Mouse (Mus musculus): ENCODE measurements around the gene Tfap2e.

Tfap2e gene

DNA sequence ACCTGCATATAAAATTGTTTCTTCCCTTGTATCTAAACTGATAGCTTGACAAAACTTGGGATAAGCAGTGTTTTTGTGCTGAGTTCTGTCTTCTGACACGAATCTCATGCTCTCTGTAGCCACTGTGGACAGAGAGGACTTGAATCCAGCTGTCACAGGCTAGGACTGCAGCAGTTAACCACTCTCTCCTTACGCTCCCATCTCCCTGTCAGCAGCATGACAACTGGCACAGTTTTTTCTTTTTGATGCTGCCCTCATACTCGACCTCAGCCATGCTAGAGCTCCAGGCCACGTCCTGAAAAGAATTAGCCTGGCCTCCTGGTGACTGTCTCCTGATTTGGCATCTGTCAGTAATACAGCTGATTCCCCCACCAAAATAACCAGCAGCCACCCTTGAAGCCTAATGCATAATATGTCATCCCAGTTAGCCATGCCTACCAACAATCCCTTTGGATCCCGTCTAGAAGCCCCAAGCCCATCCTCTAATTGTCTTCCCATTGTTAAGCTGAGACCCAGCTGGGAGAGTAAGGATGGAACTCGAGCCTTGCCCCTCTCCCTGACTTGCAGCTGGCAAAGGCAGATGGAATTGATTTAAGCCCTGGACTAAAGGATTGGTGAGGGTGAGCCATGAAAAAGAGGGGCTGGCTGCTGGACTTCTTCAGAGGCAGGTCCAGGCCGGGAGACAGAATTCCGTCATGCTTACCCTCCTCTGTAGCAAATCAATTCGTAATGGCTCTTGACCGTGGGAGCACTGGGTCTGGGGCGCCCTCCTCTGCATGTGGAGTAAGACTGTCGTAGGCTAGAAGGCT, 29.2 kb downstream of the Tfap2e start:
- DNase-seq (ENCODE audit: low read depth, low spot score): no peak

DNA sequence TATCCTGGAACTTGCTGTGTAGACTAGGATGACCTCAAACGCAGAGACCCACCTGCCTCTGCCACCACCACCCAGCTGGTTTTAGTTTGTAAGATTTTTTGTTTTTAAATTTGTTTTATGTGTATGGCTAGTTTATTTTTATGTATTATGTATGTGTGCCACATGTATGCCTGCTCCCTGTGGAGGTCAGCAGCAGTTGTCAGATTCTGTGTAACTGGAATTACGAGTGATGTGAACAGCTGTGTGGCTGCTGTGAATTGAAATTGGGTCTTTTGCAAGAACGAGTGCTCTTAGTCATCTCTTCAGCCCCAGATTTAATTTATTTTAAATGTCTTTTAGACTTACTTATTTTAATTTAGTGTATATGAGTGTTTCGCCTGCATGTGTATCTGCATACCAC, 39.1 kb downstream of the Tfap2e start:
- DNase-seq (ENCODE audit: low read depth, low spot score): no peak

DNA sequence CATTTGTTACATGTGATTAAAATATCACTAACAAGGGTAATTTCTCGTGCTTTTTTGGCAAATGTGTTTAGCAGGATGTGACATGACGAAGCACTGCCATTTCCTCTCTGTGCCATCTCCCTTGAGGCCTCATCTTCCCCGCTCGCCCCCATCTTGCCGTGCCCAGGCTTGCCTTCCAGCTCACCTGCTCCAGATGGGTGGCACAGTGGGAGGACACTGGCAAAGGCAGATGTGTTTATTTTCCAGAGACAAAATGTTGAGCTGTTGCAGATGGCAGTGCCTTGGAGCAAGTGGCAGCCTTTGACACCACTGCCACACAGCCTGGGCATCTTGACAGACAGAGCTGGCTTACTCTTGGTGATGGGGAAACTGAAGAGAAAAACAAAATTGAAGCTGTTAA, 43.0 kb downstream of the Tfap2e start:
- DNase-seq (ENCODE audit: low read depth, low spot score): no peak

DNA sequence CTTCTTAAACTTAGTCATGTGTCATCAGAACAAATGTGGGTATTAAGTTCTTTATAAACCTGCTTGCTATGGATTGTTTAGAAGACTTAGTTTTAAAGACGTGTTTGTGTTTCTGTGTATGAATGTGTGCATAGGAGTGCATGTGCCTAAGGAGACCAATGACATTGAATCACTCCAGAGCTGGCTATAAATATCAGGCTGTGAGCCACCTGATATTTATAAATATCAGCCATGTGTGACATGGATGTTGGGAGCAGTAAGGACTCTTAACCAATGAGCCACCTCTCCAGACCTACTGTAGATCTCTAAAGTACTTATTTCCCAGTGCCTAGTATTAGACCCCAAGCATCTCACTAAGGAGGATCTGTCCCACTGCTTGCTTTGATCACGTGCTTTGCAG, 46.6 kb downstream of the Tfap2e start:
- no peak for DNase-seq (ENCODE audit: low read depth, low spot score)

DNA sequence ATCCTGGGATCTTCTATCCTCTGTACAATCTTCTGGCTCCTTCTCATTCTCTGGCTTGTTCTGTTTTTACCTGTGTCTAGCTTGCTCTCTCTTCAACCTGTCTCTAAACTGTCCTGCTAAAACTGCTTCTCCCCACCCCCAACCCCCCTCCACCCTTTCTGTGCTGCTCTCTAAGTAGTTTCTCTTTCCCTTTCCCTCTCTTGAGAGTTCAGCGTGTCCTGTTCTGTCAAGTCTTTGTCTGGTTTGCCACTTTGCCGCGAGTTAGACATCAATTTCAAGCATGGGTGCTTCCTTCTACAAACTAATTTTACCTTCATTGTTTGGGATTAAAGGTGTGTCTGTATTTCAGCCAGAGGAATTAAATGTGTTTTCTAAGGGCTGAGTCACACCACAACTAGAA, 53.0 kb downstream of the Tfap2e start:
- peak; percentile 53 for DNase-seq (ENCODE audit: low read depth, low spot score)

DNA sequence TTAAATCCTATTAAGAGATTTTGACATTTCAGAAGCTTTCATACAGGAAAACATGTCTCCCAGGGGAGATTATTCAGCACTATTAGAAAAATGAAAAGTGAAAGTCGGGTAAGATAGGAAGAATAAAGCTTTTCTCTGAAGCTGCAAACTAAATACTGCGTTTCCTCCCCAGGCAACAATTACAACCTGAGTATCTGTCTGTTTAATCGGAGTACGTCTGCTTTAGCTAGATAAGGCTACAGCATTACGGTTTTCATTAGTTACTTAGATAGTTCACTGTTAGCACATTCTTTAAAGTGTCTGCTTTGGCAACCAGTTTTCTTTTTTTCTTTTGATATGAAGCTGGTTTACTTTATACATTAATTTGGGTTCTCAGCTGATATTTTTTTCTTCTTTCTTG, 53.7 kb downstream of the Tfap2e start:
- DNase-seq (ENCODE audit: low read depth, low spot score): no peak

DNA sequence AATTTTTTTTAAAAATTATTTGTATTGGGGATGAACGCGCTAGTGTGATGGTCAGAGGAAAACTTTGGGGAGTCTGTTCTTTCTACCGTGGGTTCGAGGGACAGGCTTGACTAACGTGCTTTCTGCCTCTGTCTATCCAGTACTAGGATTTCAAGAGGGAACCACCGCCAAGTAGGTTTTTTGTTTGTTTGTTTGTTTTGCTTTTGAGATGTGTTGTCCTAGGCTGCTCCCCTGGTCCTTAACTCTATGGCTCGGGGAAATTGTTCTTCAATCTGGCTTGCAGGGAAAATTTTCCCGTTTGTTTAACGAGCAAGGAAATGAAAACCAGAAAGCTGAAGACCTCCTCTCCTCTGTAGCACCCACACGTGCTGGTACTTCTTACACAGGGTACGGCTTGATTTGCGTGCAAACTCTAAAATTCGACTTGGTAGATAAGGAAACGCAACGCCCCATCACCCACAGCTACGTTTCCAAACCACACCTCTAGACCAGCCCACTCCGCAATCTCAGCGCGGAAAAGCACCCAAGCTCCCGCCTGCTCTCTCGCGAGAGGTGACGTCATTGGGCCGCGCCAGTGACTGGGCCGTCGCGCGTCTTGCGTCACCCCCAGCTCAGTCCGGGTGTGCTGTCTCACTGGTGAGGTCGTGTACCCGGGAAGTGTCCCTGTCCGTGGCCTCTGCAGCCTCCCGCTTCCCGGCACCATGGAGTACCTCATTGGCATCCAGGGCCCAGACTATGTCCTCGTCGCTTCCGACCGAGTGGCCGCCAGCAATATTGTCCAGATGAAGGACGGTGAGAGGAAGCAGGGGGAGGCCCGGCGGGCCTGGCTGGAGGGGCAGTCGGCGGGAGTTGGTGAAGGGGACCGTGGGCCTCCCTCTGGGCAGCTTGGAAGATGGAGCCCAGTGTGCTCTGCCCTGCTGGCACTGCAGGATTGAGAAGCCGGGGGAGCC, 58.7 kb downstream of the Tfap2e start, which contains the start of gene Psmb2:
TSS of gene Psmb2 (plus strand) at position 577 of the 950 bp plus-strand sequence.
- peak; percentile 98 for DNase-seq (ENCODE audit: low read depth, low spot score)

DNA sequence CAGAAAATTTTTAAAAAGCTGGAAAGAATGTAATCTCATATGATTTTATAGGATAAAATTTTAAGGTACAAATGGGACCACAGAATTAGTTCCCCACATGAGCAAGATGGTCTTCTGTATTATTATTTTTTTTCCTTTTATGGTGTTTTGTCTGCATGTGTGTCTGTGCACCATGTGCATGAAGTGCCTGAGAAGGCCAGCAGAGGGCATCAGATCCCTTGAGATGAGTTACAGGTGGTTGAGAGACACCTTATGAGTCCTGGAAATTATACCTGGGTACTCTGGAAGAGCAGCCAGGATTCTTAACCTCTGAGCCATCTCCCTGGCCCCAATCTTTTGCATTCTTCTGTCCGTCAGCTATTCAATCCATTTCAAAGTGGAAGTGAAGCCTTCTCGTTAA, 69.0 kb downstream of the Tfap2e start:
- no peak for DNase-seq (ENCODE audit: low read depth, low spot score)

Measured in CD4-positive helper T cell, adult 2 months (primary cell).